Mouse (Mus musculus) Patski (cell line): ENCODE measurements around the gene Cd276. TPM values are rescaled to one million over a fixed set of nuclear protein-coding genes. Genes with fewer than 3 reads are reported as not detected.

ENCODE experiments used
- ATAC-seq: fragments of 100-300 bp; one replicate; pipeline ENCODE4 v1.8.0; 2021
- CTCF ChIA-PET: fragments of 350-600 bp; sonication (Branson Sonifier 250); formaldehyde crosslinking; loops from one replicate; lab custom pipeline; 2022; ENCODE audit warnings: inconsistent platforms; lab: Charles Lee
- POLR2A ChIA-PET: fragments of 350-600 bp; sonication (Branson Sonifier 250); formaldehyde crosslinking; loops from one replicate; lab custom pipeline; 2022; ENCODE audit warnings: antibody characterized with exemption, inconsistent platforms; lab: Charles Lee
- DNase-seq: peaks from one replicate; pipeline ENCODE4 v3.0.0-alpha.2; 2011; ENCODE audit warnings: low read depth, low spot score
- H3K27me3 ChIP-seq: fragments of 371-371 bp; one replicate; pipeline ENCODE4 v1.5.1; 2021
- CTCF ChIP-seq: fragments of 100-300 bp; IDR thresholded peaks from one replicate; pipeline ENCODE4 v1.5.1; 2021
- in situ Hi-C: fragments of 300-500 bp; cut with MboI; formaldehyde crosslinking; loops from 3 replicates; pipeline ENCODE4 v1.11.1; 2018; ENCODE audit warnings: low pct_unique_long_range_greater_than_20kb, mixed read lengths
- polyA plus RNA-seq: library from polyadenylated mRNA; unstranded; gene quantifications from one replicate; pipeline ENCODE4 v1.2.3, GENCODE M21; 2021

The Cd276 gene
- polyA plus RNA-seq, 1 experiment from 2014 or later, result 48.6 TPM

- in situ Hi-C loops, result loop anchor here (5.0 kb wide), 1 partner anchor 39 kb away; no protein-coding TSS in a partner anchor
- no peak for TF ChIP-seq CTCF
- H3K27me3 ChIP-seq, result no peaks in the 10 kb centered on the region
- ATAC-seq, result no peak
- no peak for DNase-seq
- ChIA-PET CTCF (interaction anchor here (0.9 kb wide), 1 partner anchor 12 kb away, joined by 3 read pairs; no protein-coding TSS in a partner anchor), POLR2A (interaction anchor here (0.8 to 1.0 kb wide), 2 partner anchors 9 to 11 kb away, joined by 3 read pairs; partner anchors contain the start of gene Insyn1)
Measured at GRCm38 (mm10) chr9:58496470-58497182, 58.6 kb downstream of the Cd276 start.

GRCm38 (mm10) chr9:58495035-58495434 is 60.2 kb downstream of the Cd276 start:
- ATAC-seq (no peak), DNase-seq (no peak)
- no peaks in the 10 kb centered on the region for H3K27me3 ChIP-seq
- ChIA-PET CTCF (no interaction called here), POLR2A (interaction anchor here (1.0 kb wide), 1 partner anchor 18 kb away, joined by 3 read pairs; no protein-coding TSS in a partner anchor)
- no peak for TF ChIP-seq CTCF
- in situ Hi-C loops, result loop anchor here (5.0 kb wide), 1 partner anchor 38 kb away; no protein-coding TSS in a partner anchor

- ATAC-seq (no peak), DNase-seq (no peak)
- POLR2A ChIA-PET, result interaction anchor here (0.6 to 0.7 kb wide), 2 partner anchors 17 to 28 kb away, joined by 3 read pairs; no protein-coding TSS in a partner anchor
- H3K27me3 ChIP-seq, result no peaks in the 10 kb centered on the region
- in situ Hi-C loops, result no loop called here
- CTCF ChIA-PET, result no interaction called here
- no peak for TF ChIP-seq CTCF
Measured at GRCm38 (mm10) chr9:58490391-58490790, 64.8 kb downstream of the Cd276 start.

DNA sequence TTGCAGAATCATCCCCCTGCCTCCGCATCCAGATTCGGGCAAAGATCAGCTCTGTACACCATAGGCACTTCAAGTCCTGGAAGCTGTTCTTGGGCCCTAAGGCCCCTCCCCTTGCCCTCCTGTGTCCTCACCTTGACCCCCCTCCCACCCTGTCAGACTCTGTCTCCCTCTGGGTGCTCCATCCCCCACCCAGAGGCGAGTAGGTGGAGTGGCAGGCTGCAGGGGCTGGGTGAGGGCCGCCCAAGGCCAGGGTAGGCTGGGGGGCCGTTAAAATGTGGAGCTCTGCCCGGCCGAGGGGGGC is 65.4 kb downstream of the Cd276 start:
- no peaks in the 10 kb centered on the region for H3K27me3 ChIP-seq
- CTCF ChIA-PET, result no interaction called here
- DNase-seq (no peak), ATAC-seq (no peak)
- POLR2A ChIA-PET, result interaction anchor here (1.0 to 1.3 kb wide), 2 partner anchors 17 to 32 kb away, joined by 3 to 4 read pairs; no protein-coding TSS in a partner anchor
- no peak for TF ChIP-seq CTCF
- in situ Hi-C loops, result no loop called here

DNA sequence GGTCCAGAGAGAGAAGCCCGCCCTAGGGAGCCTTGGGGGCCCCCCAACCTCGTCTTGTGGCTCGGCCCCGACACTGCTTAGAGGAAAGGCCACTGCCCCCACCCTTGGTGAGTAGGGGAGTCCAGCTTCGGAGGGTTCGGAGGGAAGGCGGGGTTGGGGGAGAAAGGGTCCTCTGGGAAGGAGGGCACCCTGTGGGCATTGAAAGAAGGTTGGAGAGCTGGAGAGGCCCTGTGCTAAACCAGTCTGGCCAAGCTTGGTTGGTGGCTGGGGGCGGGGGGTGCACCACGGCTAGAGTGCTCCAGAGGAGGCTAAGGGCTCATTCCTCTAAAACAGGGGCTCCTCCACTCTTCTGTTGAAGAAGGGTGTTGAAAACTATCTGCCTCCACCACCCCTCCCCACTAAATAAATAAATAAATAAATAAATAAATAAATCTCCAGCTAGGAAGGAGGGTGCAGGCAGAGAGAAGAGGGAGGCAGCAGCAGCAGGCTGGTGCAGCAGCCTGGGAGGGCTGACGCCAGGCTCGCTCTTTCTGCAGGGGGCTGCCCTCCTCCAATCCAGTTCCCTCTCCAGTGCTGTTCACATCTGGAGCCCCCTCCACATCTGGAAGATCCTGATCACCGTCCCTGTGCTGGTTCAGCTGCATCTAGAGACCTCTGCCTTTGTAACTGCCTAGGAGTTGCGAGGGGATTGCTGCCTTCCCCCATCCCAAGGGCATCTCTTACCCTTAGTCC is 65.9 kb downstream of the Cd276 start:
- no peak for DNase-seq
- TF ChIP-seq CTCF, result no peak
- in situ Hi-C loops, result no loop called here
- ChIA-PET POLR2A (interaction anchor here (0.6 to 1.4 kb wide), 4 partner anchors 18 to 51 kb away, joined by 3 to 4 read pairs (median 3); no protein-coding TSS in a partner anchor), CTCF (no interaction called here)
- ATAC-seq, result no peak
- H3K27me3 ChIP-seq, result no peaks in the 10 kb centered on the region

GRCm38 (mm10) chr9:58487851-58488801 is 67.1 kb downstream of the Cd276 start, which contains the start of gene Insyn1:
Gene Insyn1 (plus strand): TSS chr9:58488603.
- H3K27me3 ChIP-seq, result no peaks in the 10 kb centered on the region
- DNase-seq, result no peak
- ChIA-PET CTCF (no interaction called here), POLR2A (interaction anchor here (0.6 to 1.4 kb wide), 5 partner anchors 8 to 175 kb away, joined by 3 to 4 read pairs (median 3); no protein-coding TSS in a partner anchor)
- peak; percentile 66 for ATAC-seq
- TF ChIP-seq CTCF, result no peak
- in situ Hi-C loops, result no loop called here

DNA sequence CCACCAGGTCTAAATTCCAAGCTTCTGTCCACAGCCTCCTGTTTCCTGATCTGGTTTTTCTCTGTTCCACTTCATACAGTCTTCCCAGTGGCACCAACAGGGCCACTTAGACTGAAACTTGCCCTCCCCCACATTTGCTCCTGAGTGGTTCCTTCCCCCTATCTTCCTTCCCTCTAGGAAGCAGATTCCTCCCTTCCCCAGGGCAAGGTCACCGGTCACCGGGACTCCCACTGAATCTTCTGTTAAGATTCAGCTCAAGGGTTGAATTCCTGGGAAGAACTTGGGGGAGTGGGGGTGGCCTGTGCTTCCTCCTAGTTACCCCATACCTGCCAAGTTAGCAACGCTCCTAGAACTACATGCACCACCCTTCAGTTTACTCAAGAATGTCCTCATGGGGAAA is 68.2 kb downstream of the Cd276 start:
- no peaks in the 10 kb centered on the region for H3K27me3 ChIP-seq
- CTCF ChIA-PET, result interaction anchor here (2.0 kb wide), 1 partner anchor 15 kb away, joined by 5 read pairs; no protein-coding TSS in a partner anchor
- no peak for TF ChIP-seq CTCF
- in situ Hi-C loops, result no loop called here
- no peak for DNase-seq
- ATAC-seq, result no peak
- POLR2A ChIA-PET, result no interaction called here

Other genes starting within 250 kb of the Cd276 start
- 139 TPM for gene Loxl1, start 242.3 kb downstream of the Cd276 start, polyA plus RNA-seq
- not detected for gene Tbc1d21, start 185.0 kb downstream of the Cd276 start, polyA plus RNA-seq
- gene Insyn1, start 66.8 kb downstream of the Cd276 start, polyA plus RNA-seq, result 46.6 TPM
- 424 TPM for gene Nptn, start 26.8 kb upstream of the Cd276 start, polyA plus RNA-seq
- gene Rec114, start 188.5 kb upstream of the Cd276 start, polyA plus RNA-seq, result 0.36 TPM